Mouse (Mus musculus) stomach, embryonic 16.5 days (tissue): ENCODE measurements at regions not wholly inside any gene's neighbourhood (a gene's known extent, or its start where the extent isn't known, plus 50 kb on each side); places are given as distances from the start of the nearest gene placed in this dataset.

Experiments
- ATAC-seq: fragments of 200-750 bp; cut with Nextera tagmentation; 2 replicates; pipeline ENCODE4 v1.8.0; 2017; ENCODE audit warnings: moderate number of reproducible peaks, moderate TSS enrichment; ENCODE audit not compliant: insufficient read depth, low FRiP score
- H3K27ac ChIP-seq: fragments of 300-500 bp; sonication (generic); 2 replicates; pipeline ENCODE4 v1.5.1; 2014; ENCODE audit warnings: low read length
- H3K27me3 ChIP-seq: fragments of 300-500 bp; sonication (generic); 2 replicates; pipeline ENCODE4 v1.6.1; 2014; ENCODE audit warnings: low read length, control low read depth, mixed read lengths; ENCODE audit not compliant: control insufficient read depth, insufficient read depth
- H3K36me3 ChIP-seq: fragments of 300-500 bp; sonication (generic); 2 replicates; pipeline ENCODE4 v1.6.1; 2014; ENCODE audit warnings: low read length; ENCODE audit not compliant: control insufficient read depth, insufficient read depth
- H3K4me1 ChIP-seq: fragments of 300-500 bp; sonication (generic); 2 replicates; pipeline ENCODE4 v1.6.1; 2014; ENCODE audit warnings: low read length, control low read depth, mixed read lengths; ENCODE audit not compliant: control insufficient read depth, insufficient read depth
- H3K4me2 ChIP-seq: fragments of 300-500 bp; sonication (generic); 2 replicates; pipeline ENCODE4 v1.6.1; 2014; ENCODE audit warnings: low read depth, low read length, mixed read lengths
- H3K4me3 ChIP-seq: fragments of 300-500 bp; sonication (generic); replicated peaks from 2 replicates; pipeline ENCODE4 v1.5.1; 2014; ENCODE audit warnings: mild to moderate bottlenecking, low read length
- H3K9ac ChIP-seq: fragments of 300-500 bp; sonication (generic); 2 replicates; pipeline ENCODE4 v1.6.1; 2014; ENCODE audit warnings: low read length
- H3K9me3 ChIP-seq: fragments of 300-500 bp; sonication (generic); replicated peaks from 2 replicates; pipeline ENCODE4 v1.6.1; 2016; ENCODE audit warnings: low read length, control low read depth; ENCODE audit not compliant: control insufficient read depth
- WGBS: fragments of 180-500 bp; shearing (Covaris S2); extraction: QIAGEN DNeasy Blood & Tissue Kit; methylation state at CpG from one replicate; pipeline ENCODE4 v1.1.7; 2014; 5-methylcytosine and 5-hydroxymethylcytosine counted together

GRCm38 (mm10) chr14:80528419-80529028 lies 544.6 kb downstream of the Olfm4 start:
- Histone ChIP-seq H3K27me3 (no peaks in the 10 kb centered on the region), H3K9ac (no peak overlapping the region), H3K4me3 (no peak overlapping the region), H3K4me1 (no peaks in the 10 kb centered on the region), H3K9me3 (no peaks in the 10 kb centered on the region), H3K36me3 (no peaks in the 10 kb centered on the region), H3K27ac (no peak overlapping the region), H3K4me2 (no peak overlapping the region)
- ATAC-seq = no peak
- 57% methylated on average over 9 of the region's 9 CpGs for WGBS

GRCm38 (mm10) chr14:80536044-80536745 lies 552.3 kb downstream of the Olfm4 start:
- no peaks in the 10 kb centered on the region for H3K36me3 ChIP-seq
- 23% methylated on average over 7 of the region's 7 CpGs for WGBS
- peak overlapping the region; percentile 10; the same call in 1 of the 2 replicates for H3K4me3 ChIP-seq
- H3K4me2 ChIP-seq = peak overlapping the region; percentile 28; the same call in 1 of the 2 replicates
- no peaks in the 10 kb centered on the region for H3K4me1 ChIP-seq
- no peak overlapping the region for H3K27ac ChIP-seq
- H3K9ac ChIP-seq = no peak overlapping the region
- H3K9me3 ChIP-seq = no peaks in the 10 kb centered on the region
- peak; percentile 64; the same call in 1 of the 2 replicates for ATAC-seq
- no peaks in the 10 kb centered on the region for H3K27me3 ChIP-seq

- no peak overlapping the region for H3K4me3 ChIP-seq
- H3K4me2 ChIP-seq = no peak overlapping the region
- no peaks in the 10 kb centered on the region for H3K27me3 ChIP-seq
- H3K9ac ChIP-seq = no peak overlapping the region
- H3K4me1 ChIP-seq = no peaks in the 10 kb centered on the region
- 79% methylated on average over 11 of the region's 11 CpGs for WGBS
- no peak for ATAC-seq
- no peaks in the 10 kb centered on the region for H3K36me3 ChIP-seq
- H3K9me3 ChIP-seq = no peaks in the 10 kb centered on the region
- H3K27ac ChIP-seq = no peak overlapping the region
Measured at GRCm38 (mm10) chr14:80559950-80560349, 576.1 kb downstream of the Olfm4 start.
